Mouse (Mus musculus) C2C12 (cell line): ENCODE measurements at regions not wholly inside any gene's neighbourhood (a gene's known extent, or its start where the extent isn't known, plus 50 kb on each side); places are given as distances from the start of the nearest gene placed in this dataset.

Source experiments
- CEBPB ChIP-seq: IDR thresholded peaks from one replicate; pipeline ENCODE4 v1.6.1; 2011; ENCODE audit warnings: low read depth, mild to moderate bottlenecking, control low read depth, moderate library complexity
- CTCF ChIP-seq: IDR thresholded peaks from one replicate; pipeline ENCODE4 v1.5.1; 2011; ENCODE audit not compliant: control insufficient read depth, insufficient read depth, insufficient read length
- FOSL1 ChIP-seq: IDR thresholded peaks from one replicate; pipeline ENCODE4 v1.8.0; 2011; ENCODE audit warnings: mild to moderate bottlenecking, low read length; ENCODE audit not compliant: poor library complexity, insufficient read depth, severe bottlenecking
- MAX ChIP-seq: IDR thresholded peaks from one replicate; pipeline ENCODE4 v1.6.1; 2011; ENCODE audit warnings: mild to moderate bottlenecking, control low read depth
- MYOD1 ChIP-seq: IDR thresholded peaks from one replicate; pipeline ENCODE4 v1.6.1; 2011; ENCODE audit warnings: low read depth; ENCODE audit not compliant: control insufficient read depth, insufficient read length
- MYOG ChIP-seq: IDR thresholded peaks from one replicate; pipeline ENCODE4 v1.6.1; 2011; ENCODE audit not compliant: control insufficient read depth, insufficient read length; ENCODE audit errors: extremely low read depth
- USF1 ChIP-seq: IDR thresholded peaks from one replicate; pipeline ENCODE4 v1.6.1; 2011; ENCODE audit warnings: low read depth, mild to moderate bottlenecking, control low read depth, moderate library complexity

- TF ChIP-seq CTCF (no peak), CEBPB (no peak), USF1 (no peak), MYOG (no peak), MAX (no peak), MYOD1 (no peak), FOSL1 (no peak)
These were observed 290.6 kb downstream of the Ankrd50 start for GRCm38 (mm10) chr3:38194001-38194400.
